Mouse (Mus musculus) mammary gland, adult 2 months (tissue): ENCODE data around the gene Ctc1. TPM values are rescaled to one million over a fixed set of nuclear protein-coding genes. Genes with fewer than 3 reads are reported as not detected.

Source experiments
- polyA plus RNA-seq: library from polyadenylated mRNA; depleted of rRNA; stranded (reverse); fragments of >200 nt; gene quantifications from 2 replicates; pipeline ENCODE4 v1.2.3, GENCODE M21; 2012; ENCODE audit warnings: low replicate concordance; rRNA removed

Gene Ctc1
- polyA plus RNA-seq, result 36.3 and 36.6 TPM in 2 replicates

GRCm38 (mm10) chr11:69015644-69016441 lies at the start of gene Ctc1:
TSS of gene Ctc1 (plus strand) at chr11:69015911.

GRCm38 (mm10) chr11:68967337-68968282 lies 48.1 kb upstream of the Ctc1 start, which contains the start of gene Slc25a35:
TSS of gene Slc25a35 (plus strand) at chr11:68968131.

GRCm38 (mm10) chr11:68975085-68975484 lies 40.6 kb upstream of the Ctc1 start, which contains the start of gene Rangrf:
TSS of gene Rangrf (minus strand) at chr11:68975185.

GRCm38 (mm10) chr11:69008182-69009121 lies 7.3 kb upstream of the Ctc1 start, which contains the start of gene Pfas:
TSS of gene Pfas (minus strand) at chr11:69008460.

GRCm38 (mm10) chr11:69045531-69046394 lies 30.1 kb downstream of the Ctc1 start, which contains the start of gene Aurkb:
TSS of gene Aurkb (plus strand) at chr11:69045647.

GRCm38 (mm10) chr11:69059357-69059974 lies 43.8 kb downstream of the Ctc1 start, which contains the start of gene Borcs6:
TSS of gene Borcs6 (plus strand) at chr11:69059717.

GRCm38 (mm10) chr11:69070590-69071222 lies 55.0 kb downstream of the Ctc1 start, which contains the start of gene Tmem107:
TSS of gene Tmem107 (plus strand) at chr11:69070806.

Other genes with a start within 250 kb of the Ctc1 start
- 84.5 and 87.3 TPM in 2 replicates for gene Ndel1, start 144.1 kb upstream of the Ctc1 start, polyA plus RNA-seq
- 0.19 TPM in 1 of 2 replicates, not detected in the other for gene Rnf222, start 127.4 kb upstream of the Ctc1 start, polyA plus RNA-seq
- 637 and 1,128 TPM in 2 replicates for gene Rpl26, start 114.3 kb upstream of the Ctc1 start, polyA plus RNA-seq
- gene Odf4, start 88.8 kb upstream of the Ctc1 start, polyA plus RNA-seq, result not detected in 2 replicates
- 70.7 and 114 TPM in 2 replicates for gene Arhgef15, start 58.4 kb upstream of the Ctc1 start, polyA plus RNA-seq
- 107 and 135 TPM in 2 replicates for gene Slc25a35, start 47.8 kb upstream of the Ctc1 start, polyA plus RNA-seq
- 17.1 and 49.9 TPM in 2 replicates for gene Rangrf, start 40.7 kb upstream of the Ctc1 start, polyA plus RNA-seq
- 11.0 and 12.9 TPM in 2 replicates for gene Pfas, start 7.5 kb upstream of the Ctc1 start, polyA plus RNA-seq
- gene Aurkb, start 29.7 kb downstream of the Ctc1 start, polyA plus RNA-seq, result 5.5 and 18.1 TPM in 2 replicates
- gene Borcs6, start 43.8 kb downstream of the Ctc1 start, polyA plus RNA-seq, result 14.9 and 32.7 TPM in 2 replicates
- 24.3 and 24.6 TPM in 2 replicates for gene Tmem107, start 54.9 kb downstream of the Ctc1 start, polyA plus RNA-seq
- 115 and 123 TPM in 2 replicates for gene Vamp2, start 72.6 kb downstream of the Ctc1 start, polyA plus RNA-seq
- gene Per1, start 79.3 kb downstream of the Ctc1 start, polyA plus RNA-seq, result 30.1 and 37.1 TPM in 2 replicates
- 0.29 and 1.0 TPM in 2 replicates for gene Hes7, start 104.5 kb downstream of the Ctc1 start, polyA plus RNA-seq
- gene 9130213A22Rik, start 106.7 kb downstream of the Ctc1 start, polyA plus RNA-seq, result 1.1 and 1.8 TPM in 2 replicates
- 1.8 and 2.6 TPM in 2 replicates for gene Aloxe3, start 110.0 kb downstream of the Ctc1 start, polyA plus RNA-seq
- 0.05 and 1.6 TPM in 2 replicates for gene Alox12b, start 141.1 kb downstream of the Ctc1 start, polyA plus RNA-seq
- 0.08 TPM in 1 of 2 replicates, not detected in the other for gene Alox8, start 181.9 kb downstream of the Ctc1 start, polyA plus RNA-seq
- gene Gucy2e, start 221.1 kb downstream of the Ctc1 start, polyA plus RNA-seq, result 0.14 and 0.24 TPM in 2 replicates